Mouse (Mus musculus) bone marrow, adult 2 months (tissue): Measurements from ENCODE around the gene Sohlh2.

ENCODE experiments used
- CTCF ChIP-seq: fragments of 200-500 bp; IDR thresholded peaks from 2 replicates; pipeline ENCODE4 v1.5.1; 2011; ENCODE audit warnings: low read length, control low read depth; ENCODE audit not compliant: control insufficient read depth, insufficient read depth
- POLR2A ChIP-seq: fragments of 200-500 bp; IDR thresholded peaks from 2 replicates; pipeline ENCODE4 v1.6.1; 2011; ENCODE audit warnings: low read depth, mild to moderate bottlenecking, control low read depth, low read length, borderline replicate concordance; ENCODE audit not compliant: control insufficient read depth

GRCm38 (mm10) chr3:55146441-55146840 lies 35.4 kb upstream of the Sohlh2 start:
- no peak for TF ChIP-seq CTCF
- TF ChIP-seq POLR2A = no peak
